Mouse (Mus musculus): Measurements from ENCODE around the gene Olfr694.
"Not testable (repeated sequence)": the region's sequence is repeated elsewhere in the genome, so short reads cannot be mapped to it uniquely, and the experiment has no call there.

Olfr694 gene

DNA sequence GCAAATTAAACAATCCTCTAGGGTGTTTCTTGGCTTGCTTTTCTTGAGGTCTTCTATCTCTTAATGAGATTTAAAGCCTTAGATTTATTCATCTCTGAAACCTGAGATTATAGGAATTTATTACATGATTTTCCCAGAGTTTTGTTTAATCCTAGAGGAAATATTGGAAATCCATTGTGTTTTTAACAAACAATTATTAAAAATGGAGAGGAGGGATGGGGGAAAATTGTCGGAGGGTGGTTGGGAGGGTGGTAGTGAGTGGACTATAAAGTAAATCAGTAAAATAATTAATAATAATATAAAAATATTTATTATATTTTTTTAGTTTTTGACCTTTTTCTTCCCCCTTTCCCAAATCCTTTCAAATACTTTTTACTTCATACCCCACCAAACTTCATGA is at the start of gene Olfr694:
Olfr694 (minus strand) TSS at position 101 of the 400 bp plus-strand sequence.
- no peak for DNase-seq (ENCODE audit: low spot score)

DNA sequence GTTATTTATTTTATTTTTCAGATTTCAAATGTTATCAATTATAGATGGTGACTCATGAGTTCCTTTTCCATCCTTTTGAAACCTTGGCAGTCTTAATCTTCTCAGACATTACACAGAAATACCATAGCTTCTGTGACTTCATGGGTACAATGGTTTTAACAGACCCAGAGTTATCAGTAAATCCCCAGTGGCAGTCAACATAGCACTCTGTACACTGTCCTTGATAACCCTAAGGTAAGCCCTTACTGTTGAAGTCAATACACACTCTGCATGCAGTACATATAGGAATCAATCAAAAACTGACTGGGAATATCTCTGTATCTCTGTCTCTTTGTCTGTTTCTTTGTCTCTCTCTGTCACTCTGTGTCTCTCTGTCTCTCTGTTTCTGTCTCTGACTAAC is 45.4 kb upstream of the Olfr694 start:
- DNase-seq (ENCODE audit: low spot score), result no peak

DNA sequence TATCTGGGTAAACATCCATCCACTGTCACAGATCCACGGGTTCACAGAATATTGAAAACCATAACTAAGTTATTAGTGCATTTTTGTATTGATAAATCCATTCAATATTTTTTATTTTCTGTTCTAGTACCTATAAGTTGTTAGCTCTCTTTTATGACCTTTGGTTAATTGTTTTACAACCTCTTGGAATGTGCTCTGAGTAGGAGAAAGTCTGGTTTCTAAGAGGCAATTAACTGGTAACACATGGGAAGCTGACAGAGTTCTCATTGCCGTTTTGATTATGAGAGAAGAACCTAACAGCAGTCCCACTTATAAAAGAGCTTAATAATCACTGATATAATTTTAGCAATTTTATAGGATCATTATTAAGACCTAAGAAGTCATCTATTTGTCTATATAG is 42.1 kb upstream of the Olfr694 start:
- DNase-seq (ENCODE audit: low spot score), result no peak

DNA sequence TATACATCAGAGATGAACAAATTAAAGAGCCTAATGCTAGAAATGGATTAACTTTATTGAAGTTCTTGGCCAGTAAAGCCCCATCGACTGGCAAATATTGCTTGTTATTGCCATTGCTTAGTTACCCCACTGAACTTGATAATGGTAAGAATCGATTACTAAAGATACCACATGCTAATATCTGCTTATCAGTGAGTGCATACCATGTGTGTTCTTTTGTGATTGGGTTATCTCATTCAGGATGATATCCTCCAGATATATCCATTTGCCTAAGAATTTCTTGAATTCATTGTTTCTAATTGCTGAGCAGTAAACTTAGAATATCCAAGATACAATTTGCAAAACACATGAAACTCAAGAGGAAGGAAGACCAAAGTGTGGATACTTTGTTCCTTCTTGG is 34.0 kb upstream of the Olfr694 start:
- DNase-seq (ENCODE audit: low spot score), result not testable (repeated sequence)

DNA sequence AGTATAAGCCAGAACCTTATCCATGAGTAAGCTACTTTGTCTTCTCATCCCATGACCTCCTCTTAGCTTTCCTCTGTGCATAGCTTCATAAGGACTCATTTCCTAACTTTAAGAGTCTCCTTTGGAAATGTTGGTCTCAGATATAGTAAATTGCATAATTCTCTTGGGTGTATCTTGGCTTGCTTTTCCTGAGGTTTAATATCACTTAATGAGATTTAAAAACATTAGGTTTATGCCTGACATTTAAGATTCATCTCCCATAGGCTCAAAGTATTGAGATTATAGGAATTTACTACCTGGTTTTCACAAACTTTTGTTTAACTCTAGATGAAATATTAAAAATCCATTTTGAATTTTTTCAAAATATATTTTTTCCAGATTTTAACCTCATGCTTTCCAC is 24.7 kb upstream of the Olfr694 start, which contains the start of gene Olfr695:
Olfr695 (minus strand) TSS at position 101 of the 400 bp plus-strand sequence.
- no peak for DNase-seq (ENCODE audit: low spot score)

DNA sequence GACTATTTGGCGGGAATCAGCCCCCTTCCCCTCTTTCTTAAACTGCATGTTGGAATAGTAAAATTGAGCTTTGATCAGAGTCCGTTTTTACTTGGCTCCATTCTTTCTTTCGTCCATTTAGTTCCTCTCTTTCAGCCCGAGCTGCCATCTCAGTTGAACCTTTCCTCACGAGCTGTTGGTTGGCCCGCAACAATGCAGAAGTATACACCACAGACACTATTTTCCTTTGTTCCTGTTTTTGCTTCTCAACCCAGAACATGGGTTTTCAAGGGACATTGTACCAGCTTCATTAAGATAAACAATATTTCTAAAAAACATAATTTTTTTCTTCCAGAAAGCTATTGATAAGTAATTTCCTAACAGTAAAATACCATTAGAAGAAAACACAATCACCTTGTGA is 19.8 kb upstream of the Olfr694 start:
- no peak for DNase-seq (ENCODE audit: low spot score)

DNA sequence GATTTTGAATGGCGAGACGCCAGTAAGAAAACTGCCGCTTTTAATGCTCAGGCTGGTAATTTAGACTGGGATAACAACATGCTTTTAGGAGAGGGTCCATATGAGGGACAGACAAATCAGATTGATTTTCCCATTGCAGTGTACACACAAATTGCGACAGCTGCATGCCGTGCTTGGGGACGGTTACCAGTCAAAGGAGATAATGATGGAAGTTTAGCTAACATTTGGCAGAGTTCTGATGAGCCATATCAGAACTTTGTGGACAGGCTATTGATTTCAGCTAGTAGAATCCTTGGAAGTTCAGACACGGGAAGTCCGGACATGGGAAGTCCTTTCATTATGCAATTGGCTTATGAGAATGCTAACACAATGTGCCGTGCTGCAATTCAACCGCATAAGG is 16.1 kb upstream of the Olfr694 start:
- not testable (repeated sequence) for DNase-seq (ENCODE audit: low spot score)

DNA sequence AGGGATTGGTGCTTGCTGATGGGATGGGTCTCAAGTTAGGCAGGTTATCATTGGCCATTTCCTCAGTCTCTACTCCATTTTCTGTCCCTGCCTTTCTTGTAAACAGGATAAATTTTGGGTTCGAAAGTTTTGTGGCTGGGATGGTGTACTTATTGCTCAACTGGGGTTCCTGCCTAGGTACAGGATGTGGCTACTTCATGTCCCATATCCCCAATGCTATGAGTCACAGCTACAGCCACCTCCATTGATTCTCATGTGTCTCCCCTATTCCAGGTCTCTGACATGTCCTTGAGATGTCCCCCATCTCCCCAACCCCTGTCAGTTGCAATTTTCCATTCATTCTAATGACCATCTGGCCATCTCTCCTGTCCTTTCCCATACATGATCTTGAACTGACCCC is 5.3 kb upstream of the Olfr694 start:
- no peak for DNase-seq (ENCODE audit: low spot score)

DNA sequence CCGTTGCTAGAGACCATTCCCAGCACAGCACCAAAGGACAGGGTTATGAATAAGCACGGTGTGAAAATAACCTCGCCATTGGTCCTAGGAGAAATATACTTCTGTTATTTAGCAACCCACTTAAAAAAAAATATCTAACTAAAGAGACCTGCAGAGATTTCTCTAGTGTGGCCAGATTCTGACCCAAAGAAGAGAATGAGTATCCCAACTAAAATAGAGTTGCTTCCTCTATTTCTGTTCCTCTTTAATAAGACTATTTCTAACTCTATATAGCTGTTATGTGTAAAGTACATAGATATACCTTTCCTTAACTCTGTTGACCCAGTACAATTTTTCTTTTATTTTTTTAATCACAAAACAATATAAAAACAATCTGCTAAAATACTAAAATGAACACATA is 1.4 kb upstream of the Olfr694 start:
- DNase-seq (ENCODE audit: low spot score), result no peak

DNA sequence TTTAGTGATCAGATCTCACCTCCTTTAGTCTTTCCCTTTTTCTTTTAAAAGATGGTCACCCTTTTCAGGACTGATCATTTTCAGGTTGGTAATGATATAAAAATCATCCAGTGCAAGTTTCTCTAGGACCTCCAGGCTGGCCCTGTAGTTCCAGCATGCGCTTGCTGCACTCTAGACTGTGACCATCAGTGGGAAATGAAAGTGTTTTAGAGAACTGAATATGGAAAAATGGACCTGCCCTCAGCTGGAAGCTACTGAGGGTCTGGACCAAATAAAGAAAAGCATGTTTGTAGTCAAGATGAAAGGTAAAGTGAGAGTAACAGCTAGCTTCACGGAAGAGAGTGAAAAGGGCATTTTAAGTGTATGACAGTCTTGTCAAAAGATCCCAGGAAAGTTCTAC is 6.2 kb downstream of the Olfr694 start:
- DNase-seq (ENCODE audit: low spot score), result no peak

DNA sequence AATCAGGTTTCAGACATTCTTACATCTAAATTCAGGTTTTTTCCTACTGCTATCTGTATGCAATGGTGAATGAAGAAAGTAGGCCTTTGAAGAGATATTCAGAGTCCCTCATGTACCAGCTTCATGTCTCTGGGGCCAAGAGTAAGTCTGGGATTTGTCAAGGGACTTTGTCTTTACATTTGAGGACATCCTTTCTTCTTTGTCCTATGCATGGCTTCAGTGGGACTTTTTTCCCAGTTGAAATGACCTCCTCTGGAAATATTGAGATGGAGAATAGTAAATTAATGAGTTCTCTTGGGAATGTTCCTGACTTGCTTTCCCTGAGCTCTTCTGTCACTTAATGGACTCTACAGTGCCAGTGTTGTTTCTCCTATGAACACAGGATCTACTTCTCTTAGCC is 11.1 kb downstream of the Olfr694 start, which contains the start of gene Olfr693:
Olfr693 (minus strand) TSS at position 101 of the 400 bp plus-strand sequence.
- no peak for DNase-seq (ENCODE audit: low spot score)

DNA sequence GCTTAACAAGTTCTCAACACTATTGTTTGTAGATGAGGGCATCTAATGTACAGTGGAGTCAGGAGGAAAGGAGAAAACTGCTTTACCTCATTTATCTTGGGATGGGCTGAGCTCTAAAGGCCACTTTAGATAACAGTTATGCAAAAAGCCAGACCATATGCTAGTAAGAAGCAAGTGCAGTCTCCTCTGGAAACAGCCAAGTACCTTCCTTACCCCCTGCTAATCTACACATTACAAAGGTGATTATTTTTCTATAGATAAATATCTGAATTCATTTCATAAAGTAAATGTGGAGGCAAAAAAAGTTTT is 39.3 kb downstream of the Olfr694 start:
- DNase-seq (ENCODE audit: low spot score), result no peak

DNA sequence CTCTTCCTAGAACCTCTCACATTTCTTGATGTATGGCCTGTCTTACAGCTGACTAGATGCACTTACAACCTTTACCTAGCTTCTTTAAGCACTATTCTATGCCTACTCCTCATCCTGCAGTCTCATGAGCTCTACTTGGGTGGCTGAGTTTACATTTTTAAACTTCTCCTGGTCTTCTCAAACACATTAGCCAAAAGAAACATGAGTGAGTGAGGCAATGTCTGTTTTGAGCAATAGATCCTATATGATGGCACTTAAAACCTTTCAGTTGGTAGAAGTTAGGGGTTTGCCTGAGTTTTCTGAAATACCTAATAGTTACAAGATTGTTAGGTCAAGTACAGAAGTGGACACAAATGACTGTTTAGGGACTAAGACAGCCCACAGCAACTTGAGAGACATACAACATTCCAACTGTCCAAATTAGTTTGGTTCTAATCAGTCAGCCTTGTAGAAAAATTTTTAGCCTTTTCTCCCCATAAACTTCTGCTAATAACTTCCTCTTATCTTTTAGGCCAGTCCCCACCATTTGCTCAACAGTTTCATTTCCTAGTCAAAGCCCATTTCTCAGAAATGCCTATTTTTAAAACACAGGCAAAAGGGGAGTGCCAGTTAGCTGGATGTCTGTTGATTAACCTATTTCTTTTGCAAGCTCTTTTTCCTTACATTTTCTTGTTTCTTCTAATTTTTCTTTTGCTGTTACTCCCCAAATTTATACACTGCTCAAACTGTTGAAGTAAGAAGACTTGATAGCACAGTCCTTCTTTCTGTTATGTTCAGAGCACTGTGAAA is 39.9 kb downstream of the Olfr694 start:
- DNase-seq (ENCODE audit: low spot score), result no peak

DNA sequence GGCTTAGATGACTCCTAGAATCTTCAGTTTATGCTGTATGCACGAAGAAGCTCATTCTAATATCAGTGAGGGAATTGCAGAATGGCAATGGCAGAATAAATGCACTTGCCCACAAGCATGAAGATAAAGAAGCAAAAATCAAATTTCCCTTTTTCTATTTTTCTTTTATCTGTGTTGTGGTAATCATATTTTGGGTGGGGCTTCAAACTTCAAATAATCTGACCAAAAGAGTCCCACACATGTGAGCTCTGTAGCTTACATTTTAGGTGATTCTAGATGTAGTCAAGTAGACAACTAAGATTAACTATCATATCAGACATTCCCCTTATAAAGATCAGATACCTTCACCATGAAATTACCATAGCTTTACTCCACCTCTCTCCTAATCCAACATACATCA is 41.8 kb downstream of the Olfr694 start:
- DNase-seq (ENCODE audit: low spot score), result no peak

DNA sequence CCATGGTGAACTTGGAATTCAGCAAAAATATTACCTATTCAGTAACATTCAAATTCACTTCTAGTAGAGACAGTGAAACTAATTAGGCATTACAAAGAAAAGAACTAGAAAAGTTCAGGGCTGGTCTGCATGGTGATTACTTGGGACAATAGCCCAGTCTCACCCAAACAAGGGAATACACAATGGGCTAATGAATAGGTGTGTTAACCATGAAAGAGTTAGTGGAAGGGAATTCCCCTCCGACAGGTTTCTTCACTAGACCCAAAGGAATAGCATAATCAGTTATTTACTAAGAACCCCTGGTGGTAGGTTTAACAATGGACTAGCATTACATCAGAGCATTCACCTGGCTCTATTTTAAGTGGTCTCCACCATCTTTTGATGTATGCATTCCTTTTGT is 46.4 kb downstream of the Olfr694 start:
- DNase-seq (ENCODE audit: low spot score), result no peak

DNA sequence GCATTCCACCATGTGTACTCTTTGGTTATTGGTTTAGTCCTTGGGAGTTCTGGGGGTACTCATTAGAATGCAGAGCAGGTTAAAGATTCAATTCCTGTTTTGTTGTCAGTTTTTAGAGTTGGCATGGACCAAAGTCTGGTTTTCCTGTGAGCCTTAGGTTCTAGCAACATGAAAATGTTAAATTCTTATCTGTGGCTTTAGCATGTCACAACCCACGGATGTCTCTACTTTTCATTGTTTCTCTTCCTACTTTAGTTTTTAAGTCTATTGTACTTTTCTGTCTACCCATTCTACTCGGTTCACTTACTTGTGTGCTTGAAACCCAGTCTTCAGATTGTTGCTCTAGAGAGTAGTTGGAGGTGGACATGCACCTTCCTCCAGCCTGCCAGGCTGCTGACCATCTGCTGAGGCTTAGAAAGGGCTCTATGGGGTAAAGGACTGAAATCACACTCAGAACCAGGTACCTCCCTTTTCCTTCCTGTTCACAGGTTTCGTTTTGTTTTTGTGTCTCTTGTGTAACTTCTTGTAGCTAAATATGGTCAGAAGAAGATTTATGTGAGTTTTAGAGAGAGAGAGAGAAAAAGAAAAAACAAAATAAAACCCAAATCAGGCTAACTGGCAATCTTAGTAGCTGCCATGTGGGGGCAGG is 47.3 kb downstream of the Olfr694 start:
- no peak for DNase-seq (ENCODE audit: low spot score)

DNA sequence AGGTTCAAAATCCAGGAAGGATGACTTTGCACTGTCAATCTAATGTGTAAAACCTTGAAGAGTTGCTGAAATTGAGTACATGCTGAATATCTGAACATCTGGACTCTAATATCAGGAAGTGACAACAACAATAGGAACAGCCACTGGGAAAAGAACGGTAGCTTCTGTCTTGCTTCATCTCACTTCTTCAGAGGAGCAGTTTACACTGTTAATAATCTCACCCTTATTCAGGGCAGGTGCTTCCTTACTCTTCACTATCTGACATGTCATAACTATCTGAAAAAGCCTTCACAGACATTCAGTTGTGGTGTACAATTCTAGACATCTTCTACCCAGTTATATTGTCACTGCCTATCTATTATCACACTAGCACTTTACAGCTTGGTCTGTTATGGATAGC is 50.8 kb downstream of the Olfr694 start:
- DNase-seq (ENCODE audit: low spot score), result no peak

DNA sequence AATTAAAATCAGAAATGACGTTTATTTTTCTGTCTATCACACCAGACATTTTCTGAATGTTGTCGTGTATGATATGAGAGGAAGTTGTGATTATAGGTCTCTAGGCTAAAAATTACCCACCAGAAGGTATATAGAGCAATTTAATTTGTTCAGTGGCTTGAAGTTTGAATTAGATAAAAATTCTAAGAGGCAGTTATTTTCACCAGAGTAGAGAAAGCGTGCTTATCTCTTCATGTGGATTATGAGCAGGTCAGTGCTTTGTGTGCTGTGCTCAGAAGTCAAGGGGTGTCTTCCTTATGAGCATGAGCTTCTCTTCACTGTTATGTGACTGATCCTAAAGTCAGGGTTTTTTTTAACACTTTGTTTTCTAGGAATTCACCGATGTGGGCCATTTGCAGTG is 56.1 kb downstream of the Olfr694 start:
- DNase-seq (ENCODE audit: low spot score), result no peak

Data from urinary bladder, postnatal 25 days (tissue).